Mouse (Mus musculus) lung, embryonic 14.5 days (tissue): ENCODE measurements around the gene Rfx3. TPM values are rescaled to one million over a fixed set of nuclear protein-coding genes. Genes with fewer than 3 reads are reported as not detected.
A peak's percentile ranks its signal among the peaks of the same experiment; 100 is the strongest.

Experiments
- ATAC-seq: fragments of 200-750 bp; cut with Nextera tagmentation; 2 replicates; pipeline ENCODE4 v1.8.0; 2017; ENCODE audit warnings: mild to moderate bottlenecking, moderate TSS enrichment, moderate library complexity; ENCODE audit not compliant: insufficient read depth
- DNase-seq: peaks from one replicate; pipeline ENCODE4 v3.0.0-alpha.2; 2015
- H3K27ac ChIP-seq: fragments of 300-500 bp; sonication (generic); 2 replicates; pipeline ENCODE4 v1.5.1; 2014; ENCODE audit warnings: low read depth, mild to moderate bottlenecking, moderate library complexity
- H3K27me3 ChIP-seq: fragments of 300-500 bp; sonication (generic); 2 replicates; pipeline ENCODE4 v1.6.1; 2014; ENCODE audit warnings: low read length, control low read depth; ENCODE audit not compliant: insufficient read depth
- H3K36me3 ChIP-seq: fragments of 300-500 bp; sonication (generic); 2 replicates; pipeline ENCODE4 v1.6.1; 2014; ENCODE audit warnings: control low read depth; ENCODE audit not compliant: insufficient read depth
- H3K4me1 ChIP-seq: fragments of 300-500 bp; sonication (generic); 2 replicates; pipeline ENCODE4 v1.6.1; 2014; ENCODE audit warnings: antibody characterized with exemption, control low read depth; ENCODE audit not compliant: insufficient read depth
- H3K4me2 ChIP-seq: fragments of 300-500 bp; sonication (generic); 2 replicates; pipeline ENCODE4 v1.6.1; 2014; ENCODE audit warnings: mild to moderate bottlenecking
- H3K4me3 ChIP-seq: fragments of 300-500 bp; sonication (generic); 2 replicates; pipeline ENCODE4 v1.5.1; 2014; ENCODE audit warnings: low read depth, low read length
- H3K9ac ChIP-seq: fragments of 300-500 bp; sonication (generic); 2 replicates; pipeline ENCODE4 v1.6.1; 2014
- H3K9me3 ChIP-seq: fragments of 300-500 bp; sonication (generic); 2 replicates; pipeline ENCODE4 v1.6.1; 2016; ENCODE audit warnings: low read depth, low read length, control low read depth
- CTCF ChIP-seq: IDR thresholded peaks from 2 replicates; pipeline ENCODE4 v1.5.1; 2016; ENCODE audit warnings: antibody characterized with exemption, low read depth
- WGBS: fragments of 180-500 bp; shearing (Covaris S2); extraction: QIAGEN DNeasy Blood & Tissue Kit; methylation state at CpG from one replicate; pipeline ENCODE4 v1.1.7; 2014; 5-methylcytosine and 5-hydroxymethylcytosine counted together
- polyA plus RNA-seq: library from polyadenylated mRNA; unstranded; fragments of >200 nt; fragmentation: Nextera tagmentation; extraction: Ambion mirVana; gene quantifications from 2 replicates; pipeline ENCODE4 v1.2.1, GENCODE M21; 2014

Gene Rfx3
- polyA plus RNA-seq, 1 experiment from 2014 or later = 14.8 TPM

DNA sequence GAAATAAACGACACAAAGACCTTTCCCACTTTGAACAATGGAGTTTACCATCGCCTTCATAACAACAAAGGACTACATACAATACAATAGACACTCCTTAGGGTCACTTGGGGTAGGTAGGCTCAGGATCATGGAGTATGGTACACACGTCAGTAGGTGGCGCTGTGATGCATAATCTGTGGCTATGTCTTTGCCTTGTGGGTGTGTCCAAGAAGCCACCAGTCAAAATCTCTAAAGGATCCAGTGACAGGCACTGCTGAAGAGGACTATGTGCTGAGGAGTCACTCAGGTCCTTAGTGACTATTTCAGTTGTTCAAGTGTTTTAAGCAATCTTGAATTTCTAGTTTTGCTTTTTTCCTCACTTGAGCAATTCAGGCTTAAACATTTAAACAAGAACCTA, 230.9 kb downstream of the Rfx3 start:
- H3K9me3 ChIP-seq = no peaks in the 10 kb centered on the region
- H3K4me3 ChIP-seq = no peak overlapping the region
- H3K4me2 ChIP-seq = no peak overlapping the region
- H3K27me3 ChIP-seq = no peaks in the 10 kb centered on the region
- H3K9ac ChIP-seq = no peak overlapping the region
- peak; percentile 31 for DNase-seq
- H3K4me1 ChIP-seq = no peaks in the 10 kb centered on the region
- peak; percentile 37; the same call in 1 of the 2 replicates for TF ChIP-seq CTCF
- 59% methylated on average over 4 of the region's 4 CpGs for WGBS
- H3K36me3 ChIP-seq = no peaks in the 10 kb centered on the region
- no peak overlapping the region for H3K27ac ChIP-seq
- ATAC-seq = no peak

DNA sequence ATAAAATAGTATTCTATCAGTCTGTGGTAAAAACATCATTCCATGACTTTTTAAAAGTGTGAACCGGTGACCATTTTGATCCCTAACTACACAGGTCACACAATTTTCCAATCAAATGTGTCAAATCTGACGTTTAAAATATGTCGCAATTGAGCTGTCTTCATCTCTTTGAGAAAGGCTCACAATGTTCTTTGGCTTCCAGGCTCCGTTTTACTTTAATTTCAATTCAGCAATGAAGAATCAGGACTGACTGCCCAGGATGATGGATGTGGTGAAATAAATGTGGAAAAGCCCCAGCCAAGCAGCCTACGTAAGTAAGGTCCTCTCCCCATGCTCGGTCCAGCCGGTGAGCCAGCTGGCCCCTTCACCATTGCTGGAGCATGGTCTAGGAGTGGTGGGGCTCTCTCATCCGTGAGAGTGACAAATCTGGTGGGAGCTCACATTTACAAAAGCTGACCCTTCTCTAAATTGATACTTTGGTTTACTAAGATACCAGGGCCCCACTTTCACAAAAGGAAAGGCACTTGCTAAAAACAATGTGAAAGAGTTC, 240.2 kb downstream of the Rfx3 start:
- Histone ChIP-seq H3K9me3 (no peaks in the 10 kb centered on the region), H3K27me3 (no peaks in the 10 kb centered on the region), H3K36me3 (peaks cover 13% of the 10 kb centered on the region; the same call in 1 of the 2 replicates), H3K4me1 (no peaks in the 10 kb centered on the region), H3K4me3 (no peak overlapping the region), H3K27ac (no peak overlapping the region), H3K4me2 (no peak overlapping the region), H3K9ac (no peak overlapping the region)
- DNase-seq = no peak
- no peak for ATAC-seq
- no peak for TF ChIP-seq CTCF
- 66% methylated on average over 8 of the region's 8 CpGs for WGBS

- Histone ChIP-seq H3K27ac (no peak overlapping the region), H3K36me3 (peaks cover 11% of the 10 kb centered on the region; the same call in 1 of the 2 replicates), H3K27me3 (no peaks in the 10 kb centered on the region), H3K4me1 (no peaks in the 10 kb centered on the region), H3K4me3 (no peak overlapping the region), H3K9ac (no peak overlapping the region), H3K9me3 (no peaks in the 10 kb centered on the region), H3K4me2 (no peak overlapping the region)
- peak; percentile 15 for DNase-seq
- WGBS = 76% methylated on average over 17 of the region's 17 CpGs
- ATAC-seq = no peak
- TF ChIP-seq CTCF = no peak
These were observed 242.5 kb downstream of the Rfx3 start for GRCm38 (mm10) chr19:27768444-27768843.

DNA sequence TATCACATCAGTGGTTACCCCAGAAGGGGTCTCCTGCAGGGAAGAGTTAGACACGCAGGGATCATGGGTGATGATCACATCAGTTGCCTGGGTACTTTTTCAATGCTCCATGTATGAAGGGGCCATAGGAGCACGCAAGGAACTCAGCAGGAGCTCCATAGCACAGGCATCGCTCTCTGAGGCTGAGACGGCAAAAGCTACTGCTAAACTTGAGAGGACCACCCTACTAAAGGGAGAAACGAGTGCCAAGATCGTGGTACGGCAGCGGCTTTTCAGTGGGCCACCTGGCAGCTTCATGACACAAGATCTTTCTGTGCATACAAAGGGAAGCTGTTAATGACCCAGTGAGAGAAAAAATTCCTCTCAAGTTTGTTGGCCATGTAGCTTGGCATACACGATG, 250.7 kb downstream of the Rfx3 start:
- H3K9ac ChIP-seq = no peak overlapping the region
- no peak for DNase-seq
- TF ChIP-seq CTCF = no peak
- no peaks in the 10 kb centered on the region for H3K36me3 ChIP-seq
- H3K27ac ChIP-seq = no peak overlapping the region
- H3K4me2 ChIP-seq = no peak overlapping the region
- no peak overlapping the region for H3K4me3 ChIP-seq
- H3K9me3 ChIP-seq = no peaks in the 10 kb centered on the region
- ATAC-seq = no peak
- no peaks in the 10 kb centered on the region for H3K27me3 ChIP-seq
- 84% methylated on average over 9 of the region's 9 CpGs for WGBS
- no peaks in the 10 kb centered on the region for H3K4me1 ChIP-seq

GRCm38 (mm10) chr19:27759347-27759746, 251.6 kb downstream of the Rfx3 start:
- no peak overlapping the region for H3K27ac ChIP-seq
- no peaks in the 10 kb centered on the region for H3K9me3 ChIP-seq
- H3K4me3 ChIP-seq = no peak overlapping the region
- no peaks in the 10 kb centered on the region for H3K4me1 ChIP-seq
- no peak overlapping the region for H3K9ac ChIP-seq
- no peaks in the 10 kb centered on the region for H3K36me3 ChIP-seq
- no peak for ATAC-seq
- TF ChIP-seq CTCF = no peak
- H3K27me3 ChIP-seq = no peaks in the 10 kb centered on the region
- WGBS = 70% methylated on average over 8 of the region's 8 CpGs
- H3K4me2 ChIP-seq = no peak overlapping the region
- DNase-seq = no peak

DNA sequence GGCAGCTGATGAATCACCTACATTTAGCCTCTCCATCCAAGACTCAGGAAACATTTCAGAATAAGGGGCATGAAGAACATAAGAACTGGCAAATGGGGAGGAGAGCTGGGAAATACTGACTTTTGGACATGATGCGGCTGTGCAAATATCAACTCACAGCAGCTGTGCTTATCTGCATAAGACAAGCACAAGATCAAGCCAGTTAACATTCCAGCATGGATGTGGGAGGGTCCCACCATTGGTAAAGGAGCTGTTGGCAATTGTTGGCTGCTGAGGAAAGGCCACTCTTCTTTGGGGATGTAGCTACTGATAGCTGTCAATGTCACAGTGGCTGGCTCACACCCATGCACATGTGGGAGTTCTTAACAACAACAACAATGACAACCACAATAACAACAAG, 263.7 kb downstream of the Rfx3 start:
- H3K4me1 ChIP-seq = no peaks in the 10 kb centered on the region
- no peak overlapping the region for H3K4me3 ChIP-seq
- peak; percentile 46 for DNase-seq
- no peaks in the 10 kb centered on the region for H3K36me3 ChIP-seq
- no peak for TF ChIP-seq CTCF
- ATAC-seq = peak; percentile 82
- no peak overlapping the region for H3K9ac ChIP-seq
- no peak overlapping the region for H3K27ac ChIP-seq
- WGBS = 69% methylated on average over 1 of the region's 1 CpGs
- no peaks in the 10 kb centered on the region for H3K27me3 ChIP-seq
- no peak overlapping the region for H3K4me2 ChIP-seq
- H3K9me3 ChIP-seq = no peaks in the 10 kb centered on the region

DNA sequence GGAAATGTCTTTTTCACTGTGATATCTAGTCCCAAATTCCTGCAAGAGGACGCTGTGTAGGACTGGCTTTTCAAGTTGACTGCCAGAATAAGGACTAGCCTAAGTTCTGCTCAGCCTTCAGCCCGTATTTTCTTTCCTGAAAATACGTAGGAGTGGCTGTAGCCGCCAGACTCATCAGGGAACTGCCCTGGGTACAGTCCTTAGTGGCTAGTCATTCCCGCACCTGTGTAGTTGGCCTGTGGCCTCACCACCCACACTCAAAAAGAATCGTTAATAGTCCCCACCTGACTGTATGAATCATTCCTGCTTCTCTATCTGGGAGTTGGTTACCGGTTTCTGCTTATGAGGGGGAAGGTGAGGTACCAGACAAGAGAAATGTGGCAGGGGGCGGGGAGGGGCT, 272.1 kb downstream of the Rfx3 start:
- DNase-seq (no peak), ATAC-seq (no peak)
- no peak overlapping the region for H3K9ac ChIP-seq
- no peaks in the 10 kb centered on the region for H3K4me1 ChIP-seq
- H3K27me3 ChIP-seq = no peaks in the 10 kb centered on the region
- WGBS = 66% methylated on average over 8 of the region's 8 CpGs
- no peak overlapping the region for H3K27ac ChIP-seq
- H3K36me3 ChIP-seq = no peaks in the 10 kb centered on the region
- H3K9me3 ChIP-seq = no peaks in the 10 kb centered on the region
- TF ChIP-seq CTCF = no peak
- H3K4me2 ChIP-seq = no peak overlapping the region
- H3K4me3 ChIP-seq = no peak overlapping the region

DNA sequence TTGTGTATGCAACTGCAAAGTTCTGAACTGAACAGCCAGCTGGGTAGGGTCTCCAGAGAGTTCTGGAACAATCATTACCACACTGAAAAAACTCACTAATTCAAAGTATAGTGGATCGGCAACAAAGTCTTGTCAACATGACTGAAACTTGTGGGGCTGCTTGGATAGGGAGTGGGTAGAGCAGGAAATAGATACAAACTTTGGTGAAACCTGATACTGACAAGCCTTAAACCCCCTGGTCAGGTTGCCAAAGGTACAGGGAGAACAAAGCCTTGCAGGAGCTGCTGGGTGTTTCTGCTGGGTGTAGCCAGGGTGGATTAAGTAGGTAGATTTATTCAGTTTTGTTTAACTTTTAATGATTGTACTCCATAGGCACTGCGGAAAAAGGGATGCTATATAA, 274.4 kb downstream of the Rfx3 start:
- Histone ChIP-seq H3K4me2 (no peak overlapping the region), H3K27me3 (no peaks in the 10 kb centered on the region), H3K9ac (no peak overlapping the region), H3K9me3 (no peaks in the 10 kb centered on the region), H3K4me3 (no peak overlapping the region), H3K27ac (no peak overlapping the region), H3K36me3 (no peaks in the 10 kb centered on the region), H3K4me1 (no peaks in the 10 kb centered on the region)
- ATAC-seq (no peak), DNase-seq (no peak)
- TF ChIP-seq CTCF = no peak
- 53% methylated on average over 2 of the region's 2 CpGs for WGBS
